11 mouse cellular contexts compared by ENCODE assay signal in genomic region chr14:31462886-31463285, GRCm38 (mm10). TPM values are rescaled to one million over a fixed set of nuclear protein-coding genes. Genes with fewer than 3 reads are reported as not detected.
DNase-seq lines count a peak whose midpoint lies in the region; ATAC-seq and TF ChIP-seq lines count a peak whose summit lies in the region.
"Had no signal": no experiment of that assay in that cellular context is flagged by ENCODE, and none has a peak within 500 bp of the region (broad histone marks: within the 10 kb centered on the region; RNA-seq: fewer than 3 reads in every experiment).

No protein-coding gene starts in this region.

- no peak overlapping the region for H3K4me3 ChIP-seq in testis, adult 2 months (ENCODE audit: control insufficient read depth, low read depth, low read length)
- H3K4me3 ChIP-seq in limb, embryonic 12.5 days (replicated peaks), result no peak overlapping the region
- no peak overlapping the region for H3K4me3 ChIP-seq in stomach, embryonic 14.5 days (ENCODE audit: low read depth, low read length)
- no peak overlapping the region for H3K4me3 ChIP-seq in cerebellum, adult 2 months (replicated peaks; ENCODE audit: insufficient read depth, low read depth, low read length)
- H3K4me3 ChIP-seq: gastrocnemius, adult 2 months; liver, embryonic 13.5 days had no signal

- no peaks in the 10 kb centered on the region for H3K27me3 ChIP-seq in testis, adult 2 months (ENCODE audit: control insufficient read depth, insufficient read depth, low read length)
- no peaks in the 10 kb centered on the region for H3K27me3 ChIP-seq in limb, embryonic 12.5 days
- H3K27me3 ChIP-seq in stomach, embryonic 14.5 days (ENCODE audit: control insufficient read depth, insufficient read depth, low read length), result no peaks in the 10 kb centered on the region
- no peaks in the 10 kb centered on the region for H3K27me3 ChIP-seq in cerebellum, adult 2 months (ENCODE audit: control insufficient read depth, insufficient read depth, low read length)
- H3K27me3 ChIP-seq: liver, embryonic 13.5 days had no signal

- ATAC-seq in limb, embryonic 12.5 days (ENCODE audit: insufficient number of reproducible peaks, insufficient read depth, low FRiP score, low TSS enrichment, low read depth), result no peak
- ATAC-seq in stomach, embryonic 14.5 days (ENCODE audit: insufficient number of reproducible peaks, insufficient read depth, low FRiP score, low read depth), result peak; percentile 37; the same call in 1 of the 2 replicates

- TF ChIP-seq POLR2A in testis, adult 2 months (IDR thresholded peaks at IDR 0.05; ENCODE audit: control insufficient read depth, low read depth, low read length), result no peak
- no peak for TF ChIP-seq POLR2A in cerebellum, adult 2 months (IDR thresholded peaks at IDR 0.05; ENCODE audit: borderline replicate concordance, insufficient read depth, low read length)

- H3K4me1 ChIP-seq in testis, adult 2 months (ENCODE audit: control insufficient read depth, insufficient read depth, low read length), result no peaks in the 10 kb centered on the region; the same call in 1 of the 2 replicates
- H3K4me1 ChIP-seq in limb, embryonic 12.5 days (replicated peaks), result peaks cover 25% of the 10 kb centered on the region
- peaks cover 5% of the 10 kb centered on the region; the same call in 1 of the 2 replicates for H3K4me1 ChIP-seq in stomach, embryonic 14.5 days (ENCODE audit: control insufficient read depth, insufficient read depth, low read length)
- H3K4me1 ChIP-seq in cerebellum, adult 2 months (ENCODE audit: control insufficient read depth, insufficient read depth, low read length), result no peaks in the 10 kb centered on the region
- H3K4me1 ChIP-seq: liver, embryonic 13.5 days had no signal

- 76% methylated on average over 6 of the region's 6 CpGs for WGBS in limb, embryonic 12.5 days
- WGBS in stomach, embryonic 14.5 days, result 59% methylated on average over 6 of the region's 6 CpGs
- WGBS in cerebellum, adult 2 months, result 83% methylated on average over 6 of the region's 6 CpGs

- peak overlapping the region; percentile 41; the same call in 1 of the 2 replicates for H3K27ac ChIP-seq in testis, adult 2 months (ENCODE audit: control insufficient read depth, insufficient read depth, low read depth, low read length)
- peak overlapping the region; percentile 75 for H3K27ac ChIP-seq in limb, embryonic 12.5 days
- peak overlapping the region; percentile 84 for H3K27ac ChIP-seq in stomach, embryonic 14.5 days (ENCODE audit: low read length)
- H3K27ac ChIP-seq in cerebellum, adult 2 months (ENCODE audit: insufficient read depth, low read length), result no peak overlapping the region
- H3K27ac ChIP-seq: gastrocnemius, adult 2 months; liver, embryonic 13.5 days had no signal

- no peak overlapping the region for H3K4me2 ChIP-seq in limb, embryonic 12.5 days
- no peak overlapping the region for H3K4me2 ChIP-seq in stomach, embryonic 14.5 days (replicated peaks; ENCODE audit: low read depth, low read length)
- H3K4me2 ChIP-seq: liver, embryonic 13.5 days had no signal

- H3K9ac ChIP-seq in limb, embryonic 12.5 days (replicated peaks), result no peak overlapping the region
- no peak overlapping the region for H3K9ac ChIP-seq in stomach, embryonic 14.5 days (replicated peaks; ENCODE audit: low read depth, low read length)
- H3K9ac ChIP-seq: liver, embryonic 13.5 days had no signal

- no peaks in the 10 kb centered on the region for H3K9me3 ChIP-seq in limb, embryonic 12.5 days
- no peaks in the 10 kb centered on the region for H3K9me3 ChIP-seq in stomach, embryonic 14.5 days (ENCODE audit: control insufficient read depth, low read depth, low read length)
- H3K9me3 ChIP-seq: liver, embryonic 13.5 days had no signal

- H3K36me3 ChIP-seq in testis, adult 2 months (ENCODE audit: control insufficient read depth, insufficient read depth, low read length), result no peaks in the 10 kb centered on the region; the same call in 1 of the 2 replicates
- H3K36me3 ChIP-seq in limb, embryonic 12.5 days, result no peaks in the 10 kb centered on the region
- no peaks in the 10 kb centered on the region for H3K36me3 ChIP-seq in stomach, embryonic 14.5 days (ENCODE audit: control insufficient read depth, insufficient read depth, low read length)
- H3K36me3 ChIP-seq: liver, embryonic 13.5 days had no signal

- DNase-seq in testis, postnatal 10 days (ENCODE audit: low spot score), result no peak
- DNase-seq in heart, adult 9 months (ENCODE audit: low spot score in 2 of 2), result peak; percentile 63 to 68
- DNase-seq in cerebellum, postnatal 25 days, result no peak
- no peak for DNase-seq in cerebellum, adult 2 months
- no peak for DNase-seq in spleen, postnatal 4 days (ENCODE audit: low spot score in 2 of 2)
- DNase-seq: adrenal gland, postnatal 36 days; gastrocnemius, adult 2 months; liver, embryonic 13.5 days had no signal

- no peak for TF ChIP-seq CTCF in testis, adult 2 months (IDR thresholded peaks at IDR 0.05; ENCODE audit: control insufficient read depth, insufficient read depth, insufficient replicate concordance, low read depth, low read length)
- TF ChIP-seq CTCF in cerebellum, adult 2 months (IDR thresholded peaks at IDR 0.05; ENCODE audit: borderline replicate concordance, insufficient read depth, low read depth, low read length), result no peak

RNA-seq across cellular contexts. Expression of gene Sh3bp5, which starts 27.0 kb away (rescaled TPM):
- 39.6 and 41.2 TPM in 2 replicates for polyA plus RNA-seq in testis, adult 2 months (2012; rRNA removed)
- 41.9 and 47.4 TPM in 2 replicates for polyA plus RNA-seq in limb, embryonic 12.5 days (2016; fragmentation: Nextera tagmentation; extraction: Ambion mirVana)
- 8.9 and 10.7 TPM in 2 replicates for polyA plus RNA-seq in stomach, embryonic 14.5 days (2014; fragmentation: Nextera tagmentation; extraction: Ambion mirVana)
- 72.9 and 77.1 TPM in 2 replicates for polyA plus RNA-seq in cerebellum, adult 2 months (2012; rRNA removed)

RNA-seq across cellular contexts. Expression of gene Eaf1, which starts 31.3 kb away (rescaled TPM):
- polyA plus RNA-seq in testis, adult 2 months (2012; rRNA removed), result 27.1 and 37.5 TPM in 2 replicates
- polyA plus RNA-seq in limb, embryonic 12.5 days (2016; fragmentation: Nextera tagmentation; extraction: Ambion mirVana), result 29.4 and 30.1 TPM in 2 replicates
- 21.6 and 22.4 TPM in 2 replicates for polyA plus RNA-seq in stomach, embryonic 14.5 days (2014; fragmentation: Nextera tagmentation; extraction: Ambion mirVana)
- polyA plus RNA-seq in cerebellum, adult 2 months (2012; rRNA removed), result 25.0 and 26.5 TPM in 2 replicates

RNA-seq across cellular contexts. Expression of gene Mettl6, which starts 32.0 kb away (rescaled TPM):
- 30.9 and 35.4 TPM in 2 replicates for polyA plus RNA-seq in testis, adult 2 months (2012; rRNA removed)
- 85.1 and 89.2 TPM in 2 replicates for polyA plus RNA-seq in limb, embryonic 12.5 days (2016; fragmentation: Nextera tagmentation; extraction: Ambion mirVana)
- 62.2 and 65.9 TPM in 2 replicates for polyA plus RNA-seq in stomach, embryonic 14.5 days (2014; fragmentation: Nextera tagmentation; extraction: Ambion mirVana)
- 22.8 and 23.6 TPM in 2 replicates for polyA plus RNA-seq in cerebellum, adult 2 months (2012; rRNA removed)

Comparison
In these comparisons a context has a peak if more than half of its experiments do, and no peak if none do; other contexts are left out.
1. DNase-seq: peak in heart, adult 9 months (2 of 2); none in testis, postnatal 10 days (single experiment), cerebellum, postnatal 25 days (0 of 2), cerebellum, adult 2 months (0 of 2) and spleen, postnatal 4 days (0 of 2).